Mouse (Mus musculus) stomach, embryonic 14.5 days (tissue): ENCODE data around the gene Ankrd13d. TPM values are rescaled to one million over a fixed set of nuclear protein-coding genes. Genes with fewer than 3 reads are reported as not detected.

Experiments
- ATAC-seq: fragments of 200-750 bp; cut with Nextera tagmentation; 2 replicates; pipeline ENCODE4 v1.8.0; 2017; ENCODE audit warnings: low read depth, moderate TSS enrichment; ENCODE audit not compliant: insufficient number of reproducible peaks, insufficient read depth, low FRiP score
- H3K27ac ChIP-seq: fragments of 300-500 bp; sonication (generic); 2 replicates; pipeline ENCODE4 v1.5.1; 2014; ENCODE audit warnings: mild to moderate bottlenecking, low read length, moderate library complexity, mixed read lengths
- H3K27me3 ChIP-seq: fragments of 300-500 bp; sonication (generic); 2 replicates; pipeline ENCODE4 v1.6.1; 2014; ENCODE audit warnings: low read length, control low read depth, mixed read lengths; ENCODE audit not compliant: control insufficient read depth, insufficient read depth
- H3K36me3 ChIP-seq: fragments of 300-500 bp; sonication (generic); 2 replicates; pipeline ENCODE4 v1.6.1; 2014; ENCODE audit warnings: mild to moderate bottlenecking, control low read depth, low read length, moderate library complexity, mixed read lengths; ENCODE audit not compliant: control insufficient read depth, insufficient read depth
- H3K4me1 ChIP-seq: fragments of 300-500 bp; sonication (generic); 2 replicates; pipeline ENCODE4 v1.6.1; 2014; ENCODE audit warnings: low read length, control low read depth, mixed read lengths; ENCODE audit not compliant: control insufficient read depth, insufficient read depth
- H3K4me2 ChIP-seq: fragments of 300-500 bp; sonication (generic); replicated peaks from 2 replicates; pipeline ENCODE4 v1.6.1; 2014; ENCODE audit warnings: low read depth, low read length, control low read depth
- H3K4me3 ChIP-seq: fragments of 300-500 bp; sonication (generic); 2 replicates; pipeline ENCODE4 v1.5.1; 2014; ENCODE audit warnings: low read depth, low read length, control low read depth
- H3K9ac ChIP-seq: fragments of 300-500 bp; sonication (generic); replicated peaks from 2 replicates; pipeline ENCODE4 v1.6.1; 2014; ENCODE audit warnings: low read depth, mild to moderate bottlenecking, control low read depth, low read length, moderate library complexity, mixed read lengths
- H3K9me3 ChIP-seq: fragments of 300-500 bp; sonication (generic); 2 replicates; pipeline ENCODE4 v1.6.1; 2016; ENCODE audit warnings: low read depth, low read length, control low read depth; ENCODE audit not compliant: control insufficient read depth
- WGBS: fragments of 180-500 bp; shearing (Covaris S2); extraction: QIAGEN DNeasy Blood & Tissue Kit; methylation state at CpG from one replicate; pipeline ENCODE4 v1.1.7; 2014; 5-methylcytosine and 5-hydroxymethylcytosine counted together
- polyA plus RNA-seq: library from polyadenylated mRNA; unstranded; fragments of >200 nt; fragmentation: Nextera tagmentation; extraction: Ambion mirVana; gene quantifications from 2 replicates; pipeline ENCODE4 v1.2.1, GENCODE M21; 2014

Gene Ankrd13d
- polyA plus RNA-seq, 1 experiment from 2014 or later: 13.0 TPM

GRCm38 (mm10) chr19:4290749-4291148, 7.8 kb upstream of the Ankrd13d start:
- no peak overlapping the region for H3K27ac ChIP-seq
- H3K9me3 ChIP-seq: no peaks in the 10 kb centered on the region
- ATAC-seq: no peak
- no peak overlapping the region for H3K9ac ChIP-seq
- peaks cover 70% of the 10 kb centered on the region for H3K36me3 ChIP-seq
- H3K27me3 ChIP-seq: no peaks in the 10 kb centered on the region
- no peaks in the 10 kb centered on the region for H3K4me1 ChIP-seq
- 73% methylated on average over 15 of the region's 15 CpGs for WGBS
- no peak overlapping the region for H3K4me3 ChIP-seq
- no peak overlapping the region for H3K4me2 ChIP-seq

- peaks cover 4% of the 10 kb centered on the region; the same call in 1 of the 2 replicates for H3K9me3 ChIP-seq
- H3K4me1 ChIP-seq: no peaks in the 10 kb centered on the region
- ATAC-seq: no peak
- 49% methylated on average over 7 of the region's 7 CpGs for WGBS
- peak overlapping the region; percentile 73 for H3K4me2 ChIP-seq
- H3K4me3 ChIP-seq: peak overlapping the region; percentile 50; the same call in 1 of the 2 replicates
- no peaks in the 10 kb centered on the region for H3K27me3 ChIP-seq
- H3K27ac ChIP-seq: no peak overlapping the region
- no peak overlapping the region for H3K9ac ChIP-seq
- H3K36me3 ChIP-seq: peaks cover 29% of the 10 kb centered on the region
Measured at GRCm38 (mm10) chr19:4283653-4284052, 716 bp upstream of the Ankrd13d start.

- Histone ChIP-seq H3K4me2 (no peak overlapping the region), H3K4me1 (no peaks in the 10 kb centered on the region), H3K9me3 (peaks cover 4% of the 10 kb centered on the region; the same call in 1 of the 2 replicates), H3K9ac (no peak overlapping the region), H3K27me3 (no peaks in the 10 kb centered on the region), H3K4me3 (no peak overlapping the region), H3K27ac (no peak overlapping the region), H3K36me3 (peaks cover 2% of the 10 kb centered on the region; the same call in 1 of the 2 replicates)
- 92% methylated on average over 9 of the region's 9 CpGs for WGBS
- ATAC-seq: no peak
Measured at GRCm38 (mm10) chr19:4280425-4280824, 2.5 kb downstream of the Ankrd13d start.

GRCm38 (mm10) chr19:4279487-4279886, 3.5 kb downstream of the Ankrd13d start:
- 96% methylated on average over 1 of the region's 1 CpGs for WGBS
- H3K9ac ChIP-seq: no peak overlapping the region
- H3K9me3 ChIP-seq: peaks cover 4% of the 10 kb centered on the region; the same call in 1 of the 2 replicates
- no peak overlapping the region for H3K4me2 ChIP-seq
- H3K4me1 ChIP-seq: no peaks in the 10 kb centered on the region
- no peak overlapping the region for H3K27ac ChIP-seq
- H3K27me3 ChIP-seq: no peaks in the 10 kb centered on the region
- no peak for ATAC-seq
- peaks cover 2% of the 10 kb centered on the region; the same call in 1 of the 2 replicates for H3K36me3 ChIP-seq
- no peak overlapping the region for H3K4me3 ChIP-seq

- no peaks in the 10 kb centered on the region for H3K9me3 ChIP-seq
- ATAC-seq: no peak
- H3K27ac ChIP-seq: no peak overlapping the region
- WGBS: 90% methylated on average over 11 of the region's 11 CpGs
- no peak overlapping the region for H3K4me3 ChIP-seq
- no peaks in the 10 kb centered on the region for H3K27me3 ChIP-seq
- H3K4me2 ChIP-seq: no peak overlapping the region
- no peaks in the 10 kb centered on the region for H3K4me1 ChIP-seq
- H3K36me3 ChIP-seq: no peaks in the 10 kb centered on the region
- no peak overlapping the region for H3K9ac ChIP-seq
Measured at GRCm38 (mm10) chr19:4270972-4271371, 12.0 kb downstream of the Ankrd13d start.

GRCm38 (mm10) chr19:4270187-4270586, 12.8 kb downstream of the Ankrd13d start:
- H3K9me3 ChIP-seq: no peaks in the 10 kb centered on the region
- H3K36me3 ChIP-seq: no peaks in the 10 kb centered on the region
- H3K4me1 ChIP-seq: no peaks in the 10 kb centered on the region
- H3K4me2 ChIP-seq: no peak overlapping the region
- H3K9ac ChIP-seq: no peak overlapping the region
- no peaks in the 10 kb centered on the region for H3K27me3 ChIP-seq
- 64% methylated on average over 6 of the region's 6 CpGs for WGBS
- H3K27ac ChIP-seq: no peak overlapping the region
- ATAC-seq: no peak
- H3K4me3 ChIP-seq: no peak overlapping the region

GRCm38 (mm10) chr19:4268566-4269361, 14.2 kb downstream of the Ankrd13d start, which contains the start of gene Ssh3:
Gene Ssh3 (minus strand): TSS chr19:4269180.
- Histone ChIP-seq H3K36me3 (no peaks in the 10 kb centered on the region), H3K27ac (peak within 1 kb of the TSS; percentile 61)

GRCm38 (mm10) chr19:4265956-4266355, 17.0 kb downstream of the Ankrd13d start:
- H3K27me3 ChIP-seq: no peaks in the 10 kb centered on the region
- no peak for ATAC-seq

More at GRCm38 (mm10) chr19:4268566-4269361, 14.2 kb downstream of the Ankrd13d start, which contains the start of gene Ssh3:
- Histone ChIP-seq H3K9me3 (no peaks in the 10 kb centered on the region), H3K4me2 (peak within 1 kb of the TSS; percentile 65), H3K27me3 (no peaks in the 10 kb centered on the region), H3K9ac (peak within 1 kb of the TSS; percentile 40), H3K4me1 (no peaks in the 10 kb centered on the region), H3K4me3 (peak within 1 kb of the TSS; percentile 44)
- 5% methylated on average over 46 of the region's 46 CpGs for WGBS
- ATAC-seq: peak; percentile 92

More at GRCm38 (mm10) chr19:4265956-4266355, 17.0 kb downstream of the Ankrd13d start:
- H3K9me3 ChIP-seq: no peaks in the 10 kb centered on the region
- no peak overlapping the region for H3K9ac ChIP-seq
- no peak overlapping the region for H3K4me3 ChIP-seq
- 65% methylated on average over 4 of the region's 4 CpGs for WGBS
- no peak overlapping the region for H3K4me2 ChIP-seq
- no peaks in the 10 kb centered on the region for H3K4me1 ChIP-seq
- H3K27ac ChIP-seq: no peak overlapping the region
- no peaks in the 10 kb centered on the region for H3K36me3 ChIP-seq
